Mouse (Mus musculus): ENCODE measurements at regions not wholly inside any gene's neighbourhood (a gene's known extent, or its start where the extent isn't known, plus 50 kb on each side); places are given as distances from the start of the nearest gene placed in this dataset.

- Histone ChIP-seq H3K27me3 (replicated peaks; ENCODE audit: control insufficient read depth, insufficient read depth, low read length) (no peaks in the 10 kb centered on the region), H3K4me1 (ENCODE audit: control insufficient read depth, insufficient read depth, low read depth, low read length) (peaks cover 7% of the 10 kb centered on the region; the same call in 1 of the 2 replicates), H3K27ac (ENCODE audit: low read depth, low read length) (no peak overlapping the region), H3K4me3 (ENCODE audit: low read length) (no peak overlapping the region), H3K9ac (ENCODE audit: low read depth, low read length) (no peak overlapping the region), H3K36me3 (ENCODE audit: control insufficient read depth, insufficient read depth, low read length) (no peaks in the 10 kb centered on the region), H3K9me3 (ENCODE audit: control insufficient read depth, low read length) (no peaks in the 10 kb centered on the region), H3K4me2 (ENCODE audit: low read length) (no peak overlapping the region)
- 63% methylated on average over 5 of the region's 5 CpGs for WGBS
- no peak; the same call in 1 of the 2 replicates for ATAC-seq
Measured at GRCm38 (mm10) chr14:15061966-15062860, 259.0 kb downstream of the Nek10 start.

GRCm38 (mm10) chr14:15062861-15063418, 259.7 kb downstream of the Nek10 start:
- Histone ChIP-seq H3K4me3 (ENCODE audit: low read length) (no peak overlapping the region), H3K4me1 (ENCODE audit: control insufficient read depth, insufficient read depth, low read depth, low read length) (peaks cover 7% of the 10 kb centered on the region; the same call in 1 of the 2 replicates), H3K27ac (ENCODE audit: low read depth, low read length) (no peak overlapping the region), H3K27me3 (replicated peaks; ENCODE audit: control insufficient read depth, insufficient read depth, low read length) (no peaks in the 10 kb centered on the region), H3K9ac (ENCODE audit: low read depth, low read length) (no peak overlapping the region), H3K9me3 (ENCODE audit: control insufficient read depth, low read length) (no peaks in the 10 kb centered on the region), H3K4me2 (ENCODE audit: low read length) (no peak overlapping the region), H3K36me3 (ENCODE audit: control insufficient read depth, insufficient read depth, low read length) (no peaks in the 10 kb centered on the region)
- peak; percentile 71; the same call in 1 of the 2 replicates for ATAC-seq
- WGBS, result 67% methylated on average over 4 of the region's 4 CpGs

GRCm38 (mm10) chr14:15064991-15065525, 261.8 kb downstream of the Nek10 start:
- H3K27me3 ChIP-seq (replicated peaks; ENCODE audit: control insufficient read depth, insufficient read depth, low read length), result no peaks in the 10 kb centered on the region
- H3K9ac ChIP-seq (ENCODE audit: low read depth, low read length), result no peak overlapping the region
- ATAC-seq, result no peak
- peaks cover 7% of the 10 kb centered on the region; the same call in 1 of the 2 replicates for H3K4me1 ChIP-seq (ENCODE audit: control insufficient read depth, insufficient read depth, low read depth, low read length)
- H3K27ac ChIP-seq (ENCODE audit: low read depth, low read length), result no peak overlapping the region
- no peak overlapping the region for H3K4me2 ChIP-seq (ENCODE audit: low read length)
- WGBS, result 67% methylated on average over 5 of the region's 5 CpGs
- no peak overlapping the region for H3K4me3 ChIP-seq (ENCODE audit: low read length)
- H3K9me3 ChIP-seq (ENCODE audit: control insufficient read depth, low read length), result no peaks in the 10 kb centered on the region
- no peaks in the 10 kb centered on the region for H3K36me3 ChIP-seq (ENCODE audit: control insufficient read depth, insufficient read depth, low read length)

GRCm38 (mm10) chr14:15075877-15076276, 272.7 kb downstream of the Nek10 start:
- no peak for ATAC-seq
- no peak overlapping the region for H3K9ac ChIP-seq (ENCODE audit: low read depth, low read length)
- WGBS, result 34% methylated on average over 3 of the region's 3 CpGs
- H3K4me2 ChIP-seq (ENCODE audit: low read length), result no peak overlapping the region
- H3K9me3 ChIP-seq (ENCODE audit: control insufficient read depth, low read length), result no peaks in the 10 kb centered on the region
- H3K4me3 ChIP-seq (ENCODE audit: low read length), result no peak overlapping the region
- H3K27me3 ChIP-seq (replicated peaks; ENCODE audit: control insufficient read depth, insufficient read depth, low read length), result no peaks in the 10 kb centered on the region
- H3K27ac ChIP-seq (ENCODE audit: low read depth, low read length), result no peak overlapping the region
- H3K36me3 ChIP-seq (ENCODE audit: control insufficient read depth, insufficient read depth, low read length), result no peaks in the 10 kb centered on the region
- H3K4me1 ChIP-seq (ENCODE audit: control insufficient read depth, insufficient read depth, low read depth, low read length), result no peaks in the 10 kb centered on the region

GRCm38 (mm10) chr14:15082889-15083288, 279.7 kb downstream of the Nek10 start:
- H3K4me1 ChIP-seq (ENCODE audit: control insufficient read depth, insufficient read depth, low read depth, low read length), result no peaks in the 10 kb centered on the region
- WGBS, result 82% methylated on average over 2 of the region's 2 CpGs
- no peaks in the 10 kb centered on the region for H3K27me3 ChIP-seq (replicated peaks; ENCODE audit: control insufficient read depth, insufficient read depth, low read length)
- H3K27ac ChIP-seq (ENCODE audit: low read depth, low read length), result no peak overlapping the region
- no peaks in the 10 kb centered on the region for H3K9me3 ChIP-seq (ENCODE audit: control insufficient read depth, low read length)
- H3K9ac ChIP-seq (ENCODE audit: low read depth, low read length), result no peak overlapping the region
- no peak for ATAC-seq
- H3K36me3 ChIP-seq (ENCODE audit: control insufficient read depth, insufficient read depth, low read length), result no peaks in the 10 kb centered on the region
- no peak overlapping the region for H3K4me2 ChIP-seq (ENCODE audit: low read length)
- no peak overlapping the region for H3K4me3 ChIP-seq (ENCODE audit: low read length)

- H3K4me2 ChIP-seq (ENCODE audit: low read length), result no peak overlapping the region
- no peaks in the 10 kb centered on the region for H3K36me3 ChIP-seq (ENCODE audit: control insufficient read depth, insufficient read depth, low read length)
- no peaks in the 10 kb centered on the region for H3K27me3 ChIP-seq (replicated peaks; ENCODE audit: control insufficient read depth, insufficient read depth, low read length)
- 42% methylated on average over 1 of the region's 1 CpGs for WGBS
- ATAC-seq, result no peak
- H3K27ac ChIP-seq (ENCODE audit: low read depth, low read length), result no peak overlapping the region
- H3K9ac ChIP-seq (ENCODE audit: low read depth, low read length), result no peak overlapping the region
- H3K4me3 ChIP-seq (ENCODE audit: low read length), result no peak overlapping the region
- H3K4me1 ChIP-seq (ENCODE audit: control insufficient read depth, insufficient read depth, low read depth, low read length), result no peaks in the 10 kb centered on the region
- no peaks in the 10 kb centered on the region for H3K9me3 ChIP-seq (ENCODE audit: control insufficient read depth, low read length)
Measured at GRCm38 (mm10) chr14:15083812-15084211, 280.6 kb downstream of the Nek10 start.

GRCm38 (mm10) chr14:15087061-15087460, 283.8 kb downstream of the Nek10 start:
- 72% methylated on average over 5 of the region's 5 CpGs for WGBS
- H3K9ac ChIP-seq (ENCODE audit: low read depth, low read length), result no peak overlapping the region
- H3K9me3 ChIP-seq (ENCODE audit: control insufficient read depth, low read length), result no peaks in the 10 kb centered on the region
- H3K36me3 ChIP-seq (ENCODE audit: control insufficient read depth, insufficient read depth, low read length), result no peaks in the 10 kb centered on the region
- H3K4me3 ChIP-seq (ENCODE audit: low read length), result no peak overlapping the region
- H3K27me3 ChIP-seq (replicated peaks; ENCODE audit: control insufficient read depth, insufficient read depth, low read length), result no peaks in the 10 kb centered on the region
- no peak for ATAC-seq
- H3K27ac ChIP-seq (ENCODE audit: low read depth, low read length), result no peak overlapping the region
- no peak overlapping the region for H3K4me2 ChIP-seq (ENCODE audit: low read length)
- no peaks in the 10 kb centered on the region for H3K4me1 ChIP-seq (ENCODE audit: control insufficient read depth, insufficient read depth, low read depth, low read length)

- no peaks in the 10 kb centered on the region for H3K9me3 ChIP-seq (ENCODE audit: control insufficient read depth, low read length)
- no peaks in the 10 kb centered on the region for H3K36me3 ChIP-seq (ENCODE audit: control insufficient read depth, insufficient read depth, low read length)
- H3K9ac ChIP-seq (ENCODE audit: low read depth, low read length), result no peak overlapping the region
- no peak overlapping the region for H3K4me2 ChIP-seq (ENCODE audit: low read length)
- H3K27me3 ChIP-seq (replicated peaks; ENCODE audit: control insufficient read depth, insufficient read depth, low read length), result no peaks in the 10 kb centered on the region
- 63% methylated on average over 1 of the region's 1 CpGs for WGBS
- no peak overlapping the region for H3K4me3 ChIP-seq (ENCODE audit: low read length)
- no peak for ATAC-seq
- no peak overlapping the region for H3K27ac ChIP-seq (ENCODE audit: low read depth, low read length)
- no peaks in the 10 kb centered on the region for H3K4me1 ChIP-seq (ENCODE audit: control insufficient read depth, insufficient read depth, low read depth, low read length)
Measured at GRCm38 (mm10) chr14:15096865-15097264, 293.6 kb downstream of the Nek10 start.

- H3K27me3 ChIP-seq (replicated peaks; ENCODE audit: control insufficient read depth, insufficient read depth, low read length), result no peaks in the 10 kb centered on the region
- H3K4me2 ChIP-seq (ENCODE audit: low read length), result no peak overlapping the region
- H3K4me3 ChIP-seq (ENCODE audit: low read length), result no peak overlapping the region
- H3K36me3 ChIP-seq (ENCODE audit: control insufficient read depth, insufficient read depth, low read length), result no peaks in the 10 kb centered on the region
- H3K27ac ChIP-seq (ENCODE audit: low read depth, low read length), result no peak overlapping the region
- H3K4me1 ChIP-seq (ENCODE audit: control insufficient read depth, insufficient read depth, low read depth, low read length), result no peaks in the 10 kb centered on the region
- no peaks in the 10 kb centered on the region for H3K9me3 ChIP-seq (ENCODE audit: control insufficient read depth, low read length)
- ATAC-seq, result no peak
- H3K9ac ChIP-seq (ENCODE audit: low read depth, low read length), result no peak overlapping the region
Measured at GRCm38 (mm10) chr14:15099909-15100308, 296.7 kb downstream of the Nek10 start.

Measured in hindbrain, embryonic 16.5 days (tissue).